Mouse (Mus musculus): ENCODE measurements at regions not wholly inside any gene's neighbourhood (a gene's known extent, or its start where the extent isn't known, plus 50 kb on each side); places are given as distances from the start of the nearest gene placed in this dataset.

DNA sequence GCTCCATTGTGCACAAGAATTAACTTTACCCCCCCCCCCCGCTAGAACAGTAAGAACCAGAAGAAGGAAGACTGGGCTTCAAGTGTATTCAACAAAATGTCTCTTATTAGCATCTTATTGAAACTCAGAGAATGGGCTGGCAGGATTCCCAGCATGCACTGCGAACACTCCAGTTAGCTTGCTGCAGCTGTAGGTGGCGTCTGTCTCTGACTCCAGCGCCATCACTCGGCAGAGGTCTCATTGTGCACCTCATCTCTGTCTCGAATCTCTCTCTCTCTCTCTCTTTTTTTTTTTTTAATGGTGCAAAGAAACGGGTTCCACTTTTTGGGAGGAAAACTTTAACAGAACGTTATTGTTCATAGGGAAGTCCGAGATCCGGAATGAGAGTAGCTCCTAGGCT is 221.6 kb downstream of the Agtpbp1 start:
- H3K4me1 ChIP-seq (replicated peaks; ENCODE audit: control insufficient read depth, insufficient read depth, low read length), result no peaks in the 10 kb centered on the region
- no peak overlapping the region for H3K9ac ChIP-seq (ENCODE audit: low read depth, low read length)
- H3K4me3 ChIP-seq (ENCODE audit: low read depth, low read length), result no peak overlapping the region
- H3K36me3 ChIP-seq (ENCODE audit: control insufficient read depth, insufficient read depth, low read length), result no peaks in the 10 kb centered on the region
- H3K27ac ChIP-seq (ENCODE audit: low read depth, low read length), result no peak overlapping the region
- DNase-seq (ENCODE audit: low spot score), result no peak
- H3K27me3 ChIP-seq (ENCODE audit: control insufficient read depth, insufficient read depth, low read length), result no peaks in the 10 kb centered on the region
- 81% methylated on average over 10 of the region's 10 CpGs for WGBS
- no peak overlapping the region for H3K4me2 ChIP-seq (replicated peaks; ENCODE audit: low read depth, low read length)
- H3K9me3 ChIP-seq (ENCODE audit: control insufficient read depth, low read length), result no peaks in the 10 kb centered on the region
- ATAC-seq (ENCODE audit: low FRiP score), result no peak

DNA sequence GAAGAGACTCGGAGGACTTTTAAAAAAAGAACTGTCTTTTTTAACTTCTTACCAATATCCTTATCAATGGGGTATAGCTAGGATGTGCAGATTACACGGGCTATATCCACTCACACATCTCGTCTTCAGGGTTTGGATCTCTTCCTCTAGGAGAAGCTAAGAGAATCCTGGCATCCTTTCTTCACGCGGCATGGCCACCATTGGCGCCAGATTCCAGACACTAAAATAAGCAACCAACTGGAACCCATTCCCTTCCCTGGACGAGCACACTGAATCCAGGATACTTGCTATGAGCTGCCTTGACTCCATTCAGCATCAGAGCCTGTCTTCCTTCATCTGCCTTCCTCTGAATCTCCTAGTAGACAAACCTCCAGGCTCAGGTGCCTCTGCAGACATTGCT is 223.7 kb downstream of the Agtpbp1 start:
- Histone ChIP-seq H3K27ac (ENCODE audit: low read depth, low read length) (no peak overlapping the region), H3K4me2 (replicated peaks; ENCODE audit: low read depth, low read length) (no peak overlapping the region), H3K4me1 (replicated peaks; ENCODE audit: control insufficient read depth, insufficient read depth, low read length) (no peaks in the 10 kb centered on the region), H3K4me3 (ENCODE audit: low read depth, low read length) (no peak overlapping the region), H3K9me3 (ENCODE audit: control insufficient read depth, low read length) (no peaks in the 10 kb centered on the region), H3K36me3 (ENCODE audit: control insufficient read depth, insufficient read depth, low read length) (no peaks in the 10 kb centered on the region), H3K9ac (ENCODE audit: low read depth, low read length) (no peak overlapping the region), H3K27me3 (ENCODE audit: control insufficient read depth, insufficient read depth, low read length) (no peaks in the 10 kb centered on the region)
- ATAC-seq (ENCODE audit: low FRiP score) (no peak), DNase-seq (ENCODE audit: low spot score) (no peak)
- 86% methylated on average over 7 of the region's 7 CpGs for WGBS

DNA sequence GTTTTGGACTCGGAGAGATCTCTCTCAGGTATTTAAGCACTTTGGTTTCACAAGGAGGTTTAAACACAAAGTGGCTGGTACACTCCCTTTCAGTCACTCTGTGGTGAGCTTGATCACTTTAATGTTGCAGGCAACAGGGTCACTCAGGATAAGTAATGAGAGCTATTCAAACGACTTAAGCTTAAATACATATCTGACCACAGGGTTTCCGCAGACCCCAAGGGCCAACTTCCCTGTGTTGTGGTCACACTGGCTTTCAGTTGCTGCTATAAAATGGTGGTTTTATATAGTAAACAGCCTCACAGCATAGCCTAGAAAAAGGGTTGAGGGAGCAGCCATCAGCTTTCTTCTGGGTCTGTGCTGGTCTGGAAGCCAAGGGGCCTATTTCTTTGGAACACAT is 225.0 kb downstream of the Agtpbp1 start:
- Histone ChIP-seq H3K4me1 (replicated peaks; ENCODE audit: control insufficient read depth, insufficient read depth, low read length) (no peaks in the 10 kb centered on the region), H3K9me3 (ENCODE audit: control insufficient read depth, low read length) (no peaks in the 10 kb centered on the region), H3K4me3 (ENCODE audit: low read depth, low read length) (no peak overlapping the region), H3K27ac (ENCODE audit: low read depth, low read length) (no peak overlapping the region), H3K4me2 (replicated peaks; ENCODE audit: low read depth, low read length) (no peak overlapping the region), H3K36me3 (ENCODE audit: control insufficient read depth, insufficient read depth, low read length) (no peaks in the 10 kb centered on the region), H3K27me3 (ENCODE audit: control insufficient read depth, insufficient read depth, low read length) (no peaks in the 10 kb centered on the region), H3K9ac (ENCODE audit: low read depth, low read length) (no peak overlapping the region)
- ATAC-seq (ENCODE audit: low FRiP score), result no peak
- DNase-seq (ENCODE audit: low spot score), result no peak
- WGBS, result 86% methylated on average over 3 of the region's 3 CpGs

DNA sequence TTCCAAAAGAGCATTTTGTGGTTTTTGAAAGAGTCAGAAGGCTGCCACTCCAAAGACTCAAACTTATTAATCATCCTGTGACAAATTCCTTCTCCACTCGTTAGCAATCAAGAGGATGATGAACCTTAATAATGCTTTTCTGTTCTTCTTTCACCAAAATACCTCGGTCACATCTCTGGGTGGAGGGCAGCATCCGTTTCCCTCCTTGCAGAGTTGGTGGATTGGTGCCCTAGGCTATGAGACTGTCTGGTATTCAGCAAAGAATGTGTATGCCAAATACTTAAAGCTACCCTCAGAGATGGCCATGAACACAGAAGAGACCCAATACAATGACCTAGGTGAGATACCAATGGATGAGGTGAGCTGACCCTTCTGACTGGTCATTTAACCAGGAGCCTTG is 226.6 kb downstream of the Agtpbp1 start:
- H3K4me1 ChIP-seq (replicated peaks; ENCODE audit: control insufficient read depth, insufficient read depth, low read length), result no peaks in the 10 kb centered on the region
- no peaks in the 10 kb centered on the region for H3K9me3 ChIP-seq (ENCODE audit: control insufficient read depth, low read length)
- DNase-seq (ENCODE audit: low spot score) (no peak), ATAC-seq (ENCODE audit: low FRiP score) (no peak)
- H3K9ac ChIP-seq (ENCODE audit: low read depth, low read length), result no peak overlapping the region
- no peak overlapping the region for H3K4me3 ChIP-seq (ENCODE audit: low read depth, low read length)
- WGBS, result 76% methylated on average over 3 of the region's 3 CpGs
- H3K27me3 ChIP-seq (ENCODE audit: control insufficient read depth, insufficient read depth, low read length), result no peaks in the 10 kb centered on the region
- H3K27ac ChIP-seq (ENCODE audit: low read depth, low read length), result no peak overlapping the region
- H3K4me2 ChIP-seq (replicated peaks; ENCODE audit: low read depth, low read length), result no peak overlapping the region
- H3K36me3 ChIP-seq (ENCODE audit: control insufficient read depth, insufficient read depth, low read length), result no peaks in the 10 kb centered on the region

DNA sequence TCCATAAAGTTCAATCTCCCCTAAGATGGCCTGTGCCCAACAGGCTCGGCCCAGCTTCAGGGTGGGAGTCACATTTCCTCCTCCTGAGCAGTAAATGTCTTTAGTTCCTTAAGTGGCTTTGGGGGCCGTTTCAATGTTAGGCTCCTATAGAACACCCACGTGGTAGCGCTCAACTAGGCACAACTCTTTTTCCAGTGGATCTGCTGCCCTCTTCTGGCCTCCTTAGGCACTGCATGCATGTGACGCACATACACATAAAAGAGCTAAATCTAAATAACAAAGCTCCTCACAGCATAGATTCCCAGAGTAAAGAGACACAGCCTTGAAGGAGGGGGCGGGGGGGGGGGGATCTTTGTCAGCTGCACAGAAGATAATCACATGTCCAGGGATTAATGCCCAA is 233.6 kb downstream of the Agtpbp1 start:
- no peak overlapping the region for H3K4me2 ChIP-seq (replicated peaks; ENCODE audit: low read depth, low read length)
- no peak overlapping the region for H3K9ac ChIP-seq (ENCODE audit: low read depth, low read length)
- no peak for ATAC-seq (ENCODE audit: low FRiP score)
- no peaks in the 10 kb centered on the region for H3K27me3 ChIP-seq (ENCODE audit: control insufficient read depth, insufficient read depth, low read length)
- no peak overlapping the region for H3K4me3 ChIP-seq (ENCODE audit: low read depth, low read length)
- no peaks in the 10 kb centered on the region for H3K9me3 ChIP-seq (ENCODE audit: control insufficient read depth, low read length)
- WGBS, result 63% methylated on average over 6 of the region's 6 CpGs
- no peaks in the 10 kb centered on the region for H3K4me1 ChIP-seq (replicated peaks; ENCODE audit: control insufficient read depth, insufficient read depth, low read length)
- H3K27ac ChIP-seq (ENCODE audit: low read depth, low read length), result no peak overlapping the region
- H3K36me3 ChIP-seq (ENCODE audit: control insufficient read depth, insufficient read depth, low read length), result no peaks in the 10 kb centered on the region
- peak; percentile 62 for DNase-seq (ENCODE audit: low spot score)

DNA sequence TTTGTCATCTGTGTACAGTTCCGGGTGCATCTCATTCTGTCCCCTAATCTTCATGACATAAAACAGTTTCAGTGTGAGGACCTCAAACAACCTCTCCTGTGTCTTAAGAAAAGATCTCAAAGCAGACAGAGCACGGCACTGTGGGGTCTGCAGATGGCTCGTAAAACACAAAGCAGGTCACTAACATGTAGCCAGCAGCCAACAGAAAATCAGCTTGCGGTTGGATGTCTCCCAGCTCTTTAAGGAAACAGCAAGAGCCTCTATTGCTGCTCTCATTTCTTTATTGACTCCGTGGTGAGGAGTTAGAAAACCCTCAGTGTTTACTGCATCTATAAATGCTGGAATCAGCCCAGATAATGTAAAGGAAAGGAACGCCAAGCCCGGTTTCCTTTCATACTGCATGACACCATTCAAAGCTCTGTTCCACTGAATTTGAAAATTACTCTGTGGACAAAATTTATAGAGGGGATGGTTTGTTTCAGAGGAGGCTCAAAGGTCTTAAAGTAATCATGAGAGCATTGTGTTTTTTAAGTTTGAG is 234.3 kb downstream of the Agtpbp1 start:
- Histone ChIP-seq H3K9me3 (ENCODE audit: control insufficient read depth, low read length) (no peaks in the 10 kb centered on the region), H3K27ac (ENCODE audit: low read depth, low read length) (no peak overlapping the region), H3K27me3 (ENCODE audit: control insufficient read depth, insufficient read depth, low read length) (no peaks in the 10 kb centered on the region), H3K36me3 (ENCODE audit: control insufficient read depth, insufficient read depth, low read length) (no peaks in the 10 kb centered on the region), H3K4me3 (ENCODE audit: low read depth, low read length) (no peak overlapping the region), H3K9ac (ENCODE audit: low read depth, low read length) (no peak overlapping the region), H3K4me1 (replicated peaks; ENCODE audit: control insufficient read depth, insufficient read depth, low read length) (no peaks in the 10 kb centered on the region), H3K4me2 (replicated peaks; ENCODE audit: low read depth, low read length) (no peak overlapping the region)
- ATAC-seq (ENCODE audit: low FRiP score) (no peak), DNase-seq (ENCODE audit: low spot score) (no peak)
- WGBS, result 83% methylated on average over 7 of the region's 7 CpGs

DNA sequence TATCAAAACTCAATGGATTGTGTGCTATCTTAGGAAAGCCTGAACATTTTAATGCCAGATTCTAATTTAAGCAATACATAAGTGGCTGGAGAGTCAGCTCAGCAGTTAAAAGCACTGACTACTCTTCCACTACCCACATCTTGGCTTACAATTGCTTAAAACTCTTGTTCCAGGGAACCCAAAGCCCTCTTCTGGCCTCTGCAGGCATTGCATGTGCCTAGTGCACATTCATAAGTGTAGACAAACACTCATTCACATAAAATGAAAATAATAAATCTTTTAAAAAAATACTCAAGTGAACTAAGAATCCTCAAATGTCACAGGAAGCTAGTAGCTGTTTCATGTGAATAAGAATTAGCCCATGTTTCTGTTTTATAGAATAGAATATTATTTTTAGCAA is 236.5 kb downstream of the Agtpbp1 start:
- no peak overlapping the region for H3K9ac ChIP-seq (ENCODE audit: low read depth, low read length)
- H3K4me1 ChIP-seq (replicated peaks; ENCODE audit: control insufficient read depth, insufficient read depth, low read length), result no peaks in the 10 kb centered on the region
- H3K27me3 ChIP-seq (ENCODE audit: control insufficient read depth, insufficient read depth, low read length), result no peaks in the 10 kb centered on the region
- no peak overlapping the region for H3K27ac ChIP-seq (ENCODE audit: low read depth, low read length)
- H3K4me2 ChIP-seq (replicated peaks; ENCODE audit: low read depth, low read length), result no peak overlapping the region
- no peak overlapping the region for H3K4me3 ChIP-seq (ENCODE audit: low read depth, low read length)
- H3K9me3 ChIP-seq (ENCODE audit: control insufficient read depth, low read length), result no peaks in the 10 kb centered on the region
- no peaks in the 10 kb centered on the region for H3K36me3 ChIP-seq (ENCODE audit: control insufficient read depth, insufficient read depth, low read length)
- ATAC-seq (ENCODE audit: low FRiP score), result no peak
- no peak for DNase-seq (ENCODE audit: low spot score)

DNA sequence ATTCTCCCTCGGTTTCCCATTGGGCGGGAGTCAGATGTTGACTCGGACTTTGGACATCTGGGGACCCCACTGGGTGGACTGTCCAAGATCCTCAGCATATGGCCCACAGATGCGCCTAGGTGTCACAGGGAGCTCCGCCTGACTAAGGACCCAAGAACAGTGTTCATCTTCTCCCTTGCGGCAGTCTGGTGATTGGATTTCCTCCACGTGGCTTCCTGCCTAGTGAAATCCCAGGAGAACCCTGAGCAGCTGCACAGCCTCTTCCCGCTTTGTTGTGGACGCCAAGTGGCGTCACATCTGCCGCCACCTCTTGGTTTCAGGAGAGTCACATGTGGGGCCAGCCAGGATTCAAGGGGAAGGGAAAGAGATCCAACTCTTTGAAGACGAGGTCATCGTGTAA is 243.2 kb downstream of the Agtpbp1 start:
- H3K27me3 ChIP-seq (ENCODE audit: control insufficient read depth, insufficient read depth, low read length), result no peaks in the 10 kb centered on the region
- WGBS, result 73% methylated on average over 13 of the region's 13 CpGs
- H3K4me1 ChIP-seq (replicated peaks; ENCODE audit: control insufficient read depth, insufficient read depth, low read length), result no peaks in the 10 kb centered on the region

DNA sequence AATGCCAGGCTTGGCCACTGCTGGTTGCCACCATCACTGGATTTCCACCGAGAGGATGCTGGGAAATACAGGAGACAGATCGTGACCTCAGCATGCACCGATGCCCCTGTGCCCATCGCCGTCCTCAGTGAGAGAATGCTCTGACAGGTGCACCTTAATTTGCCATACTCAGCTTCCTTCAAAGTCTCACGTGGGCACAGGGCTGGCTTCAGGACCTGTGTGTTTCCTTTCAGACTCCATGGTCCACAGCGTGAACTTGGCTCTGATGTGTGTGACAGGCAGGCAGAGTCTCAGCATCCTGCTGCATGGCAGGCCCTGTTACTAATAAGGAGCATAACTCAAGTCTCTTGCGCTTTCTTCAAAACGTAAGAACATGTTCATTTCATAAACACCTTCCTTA is 246.6 kb downstream of the Agtpbp1 start:
- DNase-seq (ENCODE audit: low spot score) (no peak), ATAC-seq (ENCODE audit: low FRiP score) (no peak)
- Histone ChIP-seq H3K27me3 (ENCODE audit: control insufficient read depth, insufficient read depth, low read length) (no peaks in the 10 kb centered on the region), H3K27ac (ENCODE audit: low read depth, low read length) (no peak overlapping the region), H3K9me3 (ENCODE audit: control insufficient read depth, low read length) (no peaks in the 10 kb centered on the region), H3K9ac (ENCODE audit: low read depth, low read length) (no peak overlapping the region), H3K36me3 (ENCODE audit: control insufficient read depth, insufficient read depth, low read length) (no peaks in the 10 kb centered on the region), H3K4me2 (replicated peaks; ENCODE audit: low read depth, low read length) (no peak overlapping the region), H3K4me1 (replicated peaks; ENCODE audit: control insufficient read depth, insufficient read depth, low read length) (no peaks in the 10 kb centered on the region), H3K4me3 (ENCODE audit: low read depth, low read length) (no peak overlapping the region)
- WGBS, result 92% methylated on average over 9 of the region's 9 CpGs

More for the DNA sequence above, 243.2 kb downstream of the Agtpbp1 start:
- H3K4me2 ChIP-seq (replicated peaks; ENCODE audit: low read depth, low read length), result no peak overlapping the region
- no peak overlapping the region for H3K4me3 ChIP-seq (ENCODE audit: low read depth, low read length)
- H3K27ac ChIP-seq (ENCODE audit: low read depth, low read length), result no peak overlapping the region
- no peak for ATAC-seq (ENCODE audit: low FRiP score)
- H3K36me3 ChIP-seq (ENCODE audit: control insufficient read depth, insufficient read depth, low read length), result no peaks in the 10 kb centered on the region
- DNase-seq (ENCODE audit: low spot score), result no peak
- no peak overlapping the region for H3K9ac ChIP-seq (ENCODE audit: low read depth, low read length)
- H3K9me3 ChIP-seq (ENCODE audit: control insufficient read depth, low read length), result no peaks in the 10 kb centered on the region
